Mouse (Mus musculus) lung, adult 2 months (tissue): Measurements from ENCODE around the gene Cdc26.

Experiments
- CTCF ChIP-seq: fragments of 200-500 bp; IDR thresholded peaks from 2 replicates; pipeline ENCODE4 v1.5.1; 2011; ENCODE audit warnings: mild to moderate bottlenecking, low read length, control low read depth; ENCODE audit not compliant: insufficient read depth
- POLR2A ChIP-seq: fragments of 200-500 bp; IDR thresholded peaks from 2 replicates; pipeline ENCODE4 v1.6.1; 2011; ENCODE audit warnings: low read depth, mild to moderate bottlenecking, control low read depth, low read length, borderline replicate concordance; ENCODE audit errors: extremely low read depth

DNA sequence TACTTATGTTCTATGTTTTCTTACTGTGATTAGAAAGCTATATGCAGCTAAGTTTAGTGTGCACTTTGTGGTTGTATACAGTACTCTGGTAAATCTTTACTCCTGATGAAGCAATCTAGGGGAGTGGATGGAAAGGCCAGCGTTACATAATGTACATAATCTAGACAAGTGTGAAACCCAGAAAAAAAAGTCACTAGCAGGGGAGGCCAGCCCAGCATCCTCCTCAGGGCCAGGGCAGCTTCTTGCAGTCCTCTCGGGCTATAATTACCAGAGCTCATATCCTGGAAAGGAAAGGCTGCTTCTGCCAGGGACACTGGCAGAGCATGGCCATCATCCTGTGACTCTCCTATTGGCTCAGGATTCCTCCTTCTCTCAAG, 60.1 kb downstream of the Cdc26 start:
- TF ChIP-seq CTCF: no peak
- TF ChIP-seq POLR2A: no peak
